Mouse (Mus musculus) MEL (cell line): ENCODE data around the gene Acsl5. TPM values are rescaled to one million over a fixed set of nuclear protein-coding genes. Genes with fewer than 3 reads are reported as not detected.

Source experiments
- DNase-seq: peaks from one replicate; pipeline ENCODE4 v3.0.0; 2011; ENCODE audit warnings: low read depth, low spot score
- H3K27ac ChIP-seq: 2 replicates; pipeline ENCODE4 v1.5.1; 2012; ENCODE audit warnings: low read depth, mild to moderate bottlenecking, control low read depth, low read length, moderate library complexity; ENCODE audit not compliant: control insufficient read depth
- H3K27me3 ChIP-seq, 2 experiments: fragments of 150-350 bp in 1 of 2; sonication (generic) in 1 of 2; 2 replicates each; pipeline ENCODE4 v1.6.1; 2012; ENCODE audit warnings: low read length in 2 of 2, mild to moderate bottlenecking in 2 of 2, improper control_type of control experiment in 1 of 2, moderate library complexity in 1 of 2; ENCODE audit not compliant: insufficient read depth in 2 of 2, control insufficient read depth in 1 of 2
- H3K36me3 ChIP-seq, 2 experiments: 2 replicates each; pipeline ENCODE4 v1.6.1; 2012 to 2014; ENCODE audit warnings: low read length in 2 of 2, improper control_type of control experiment in 1 of 2, inconsistent platforms in 1 of 2, mild to moderate bottlenecking in 1 of 2; ENCODE audit not compliant: insufficient read depth in 2 of 2, control insufficient read depth in 1 of 2
- H3K4me1 ChIP-seq, 2 experiments: fragments of 150-350 bp in 1 of 2; sonication (generic) in 1 of 2; 2 replicates each; pipeline ENCODE4 v1.6.1; 2012; ENCODE audit warnings: low read length in 2 of 2, improper control_type of control experiment in 1 of 2, mild to moderate bottlenecking in 1 of 2; ENCODE audit not compliant: insufficient read depth in 2 of 2, control insufficient read depth in 1 of 2
- H3K4me3 ChIP-seq, 2 experiments: fragments of 150-350 bp in 1 of 2; sonication (generic) in 1 of 2; 2 replicates each; pipeline ENCODE4 v1.5.1; 2012; ENCODE audit warnings: low read depth in 2 of 2, low read length in 2 of 2, mild to moderate bottlenecking in 2 of 2, moderate library complexity in 2 of 2, control low read depth in 1 of 2, improper control_type of control experiment in 1 of 2; ENCODE audit not compliant: control insufficient read depth in 1 of 2, insufficient read depth in 1 of 2
- H3K79me2 ChIP-seq: 2 replicates; pipeline ENCODE4 v1.6.1; 2012; ENCODE audit warnings: mild to moderate bottlenecking, low read length, moderate library complexity; ENCODE audit not compliant: control insufficient read depth, poor library complexity, insufficient read depth
- H3K9ac ChIP-seq: 2 replicates; pipeline ENCODE4 v1.6.1; 2012; ENCODE audit warnings: low read depth, mild to moderate bottlenecking, control low read depth, low read length, moderate library complexity; ENCODE audit not compliant: control insufficient read depth, poor library complexity, severe bottlenecking
- H3K9me3 ChIP-seq: fragments of 150-350 bp; sonication (generic); replicated peaks from 2 replicates; pipeline ENCODE4 v1.6.1; 2012; ENCODE audit warnings: mild to moderate bottlenecking, low read length, improper control_type of control experiment, moderate library complexity; ENCODE audit not compliant: insufficient read depth
- CTCF ChIP-seq, 3 experiments: IDR thresholded peaks in 2 of 3; conservative IDR thresholded peaks in 1 of 3; 2 replicates each; pipeline ENCODE4 v1.5.1; 2011 to 2012; ENCODE audit warnings: low read length in 3 of 3, low read depth in 2 of 3, mild to moderate bottlenecking in 2 of 3, improper control_type of control experiment in 1 of 3, inconsistent platforms in 1 of 3, mixed read lengths in 1 of 3, moderate library complexity in 1 of 3; ENCODE audit not compliant: control insufficient read depth in 1 of 3, insufficient read depth in 1 of 3, poor library complexity in 1 of 3, severe bottlenecking in 1 of 3
- ELF1 ChIP-seq: IDR thresholded peaks from 2 replicates; pipeline ENCODE4 v1.6.1; 2014; ENCODE audit warnings: low read depth, mild to moderate bottlenecking, inconsistent platforms, low read length, improper control_type of control experiment, moderate library complexity
- EP300 ChIP-seq, 2 experiments: IDR thresholded peaks; 2 replicates each; pipeline ENCODE4 v1.6.1; 2011; ENCODE audit warnings: improper control_type of control experiment in 2 of 2, low read length in 2 of 2, low read depth in 1 of 2, mild to moderate bottlenecking in 1 of 2
- ETS1 ChIP-seq: IDR thresholded peaks from 2 replicates; pipeline ENCODE4 v1.6.1; 2012; ENCODE audit warnings: low read depth, mild to moderate bottlenecking, inconsistent platforms, low read length, improper control_type of control experiment, moderate library complexity
- GABPA ChIP-seq: IDR thresholded peaks from 2 replicates; pipeline ENCODE4 v1.6.1; 2012; ENCODE audit warnings: low read depth, mild to moderate bottlenecking, inconsistent platforms, low read length, improper control_type of control experiment, moderate library complexity
- GATA1 ChIP-seq: IDR thresholded peaks from 2 replicates; pipeline ENCODE4 v1.6.1; 2011; ENCODE audit warnings: low read depth, low read length, improper control_type of control experiment
- HCFC1 ChIP-seq: IDR thresholded peaks from 2 replicates; pipeline ENCODE4 v1.6.1; 2012; ENCODE audit warnings: low read depth, mild to moderate bottlenecking, inconsistent platforms, low read length, improper control_type of control experiment, moderate library complexity
- JUND ChIP-seq: IDR thresholded peaks from 2 replicates; pipeline ENCODE4 v1.6.1; 2011; ENCODE audit warnings: low read depth, mild to moderate bottlenecking, improper control_type of control experiment, low read length
- MAZ ChIP-seq: IDR thresholded peaks from 2 replicates; pipeline ENCODE4 v1.6.1; 2012; ENCODE audit warnings: low read depth, mild to moderate bottlenecking, inconsistent platforms, low read length, improper control_type of control experiment
- MEF2A ChIP-seq: IDR thresholded peaks from 2 replicates; pipeline ENCODE4 v1.6.1; 2014; ENCODE audit warnings: low read depth, mild to moderate bottlenecking, inconsistent platforms, low read length, improper control_type of control experiment; ENCODE audit not compliant: poor library complexity, insufficient replicate concordance, severe bottlenecking; ENCODE audit errors: extremely low read depth
- MXI1 ChIP-seq: IDR thresholded peaks from 2 replicates; pipeline ENCODE4 v1.6.1; 2011; ENCODE audit warnings: mild to moderate bottlenecking, low read depth, low read length, improper control_type of control experiment
- MYC ChIP-seq: IDR thresholded peaks from 2 replicates; pipeline ENCODE4 v1.6.1; 2011; ENCODE audit warnings: low read depth, mild to moderate bottlenecking, low read length, improper control_type of control experiment, moderate library complexity
- NELFE ChIP-seq: IDR thresholded peaks from 2 replicates; pipeline ENCODE4 v1.6.1; 2011; ENCODE audit warnings: low read depth, low read length, improper control_type of control experiment
- NRF1 ChIP-seq: IDR thresholded peaks from 2 replicates; pipeline ENCODE4 v1.6.1; 2014; ENCODE audit warnings: low read depth, mild to moderate bottlenecking, inconsistent platforms, low read length, improper control_type of control experiment, moderate library complexity; ENCODE audit not compliant: poor library complexity, insufficient read depth, severe bottlenecking
- POLR2A ChIP-seq, 2 experiments: IDR thresholded peaks; 2 replicates each; pipeline ENCODE4 v1.6.1; 2011 to 2012; ENCODE audit warnings: low read length in 2 of 2, mild to moderate bottlenecking in 2 of 2, control low read depth in 1 of 2, improper control_type of control experiment in 1 of 2, low read depth in 1 of 2, moderate library complexity in 1 of 2; ENCODE audit not compliant: control insufficient read depth in 1 of 2, insufficient read depth in 1 of 2, poor library complexity in 1 of 2
- POLR2AphosphoS2 ChIP-seq: IDR thresholded peaks from 2 replicates; pipeline ENCODE4 v1.6.1; 2011; ENCODE audit warnings: low read length, improper control_type of control experiment
- POLR2AphosphoS5 ChIP-seq: IDR thresholded peaks from 2 replicates; pipeline ENCODE4 v1.6.1; 2012; ENCODE audit warnings: low read depth, borderline replicate concordance, mild to moderate bottlenecking, inconsistent platforms, low read length, moderate library complexity, mixed read lengths
- RAD21 ChIP-seq: IDR thresholded peaks from 2 replicates; pipeline ENCODE4 v1.6.1; 2011; ENCODE audit warnings: mild to moderate bottlenecking, low read depth, low read length, improper control_type of control experiment
- SIN3A ChIP-seq: IDR thresholded peaks from 2 replicates; pipeline ENCODE4 v1.6.1; 2012; ENCODE audit warnings: low read length, improper control_type of control experiment, inconsistent platforms
- TAL1 ChIP-seq: IDR thresholded peaks from 2 replicates; pipeline ENCODE4 v1.6.1; 2012; ENCODE audit warnings: mild to moderate bottlenecking, inconsistent platforms, low read length, moderate library complexity, mixed read lengths
- TBP ChIP-seq: IDR thresholded peaks from 2 replicates; pipeline ENCODE4 v1.8.0; 2011; ENCODE audit warnings: low read depth, low read length, improper control_type of control experiment
- TCF12 ChIP-seq: IDR thresholded peaks from 2 replicates; pipeline ENCODE4 v1.6.1; 2014; ENCODE audit warnings: low read depth, mild to moderate bottlenecking, inconsistent platforms, low read length, improper control_type of control experiment, moderate library complexity
- UBTF ChIP-seq: IDR thresholded peaks from 2 replicates; pipeline ENCODE4 v1.6.1; 2012; ENCODE audit warnings: low read depth, mild to moderate bottlenecking, inconsistent platforms, low read length, improper control_type of control experiment, moderate library complexity, borderline replicate concordance; ENCODE audit not compliant: insufficient read depth
- USF1 ChIP-seq: IDR thresholded peaks from 2 replicates; pipeline ENCODE4 v1.6.1; 2014; ENCODE audit warnings: low read depth, mild to moderate bottlenecking, inconsistent platforms, low read length, improper control_type of control experiment, moderate library complexity
- ZC3H11A ChIP-seq: IDR thresholded peaks from 2 replicates; pipeline ENCODE4 v1.6.1; 2012; ENCODE audit warnings: low read depth, mild to moderate bottlenecking, inconsistent platforms, low read length, improper control_type of control experiment
- ZKSCAN1 ChIP-seq: IDR thresholded peaks from 2 replicates; pipeline ENCODE4 v1.6.1; 2012; ENCODE audit warnings: low read depth, mild to moderate bottlenecking, inconsistent platforms, low read length, improper control_type of control experiment, moderate library complexity
- ZMIZ1 ChIP-seq: IDR thresholded peaks from 2 replicates; pipeline ENCODE4 v1.6.1; 2012; ENCODE audit warnings: low read depth, mild to moderate bottlenecking, inconsistent platforms, low read length, improper control_type of control experiment, moderate library complexity
- ZNF384 ChIP-seq: IDR thresholded peaks from 2 replicates; pipeline ENCODE4 v1.6.1; 2012; ENCODE audit warnings: low read depth, mild to moderate bottlenecking, inconsistent platforms, low read length, improper control_type of control experiment
- polyA plus RNA-seq, 2 experiments: library from polyadenylated mRNA; stranded (reverse) in 1 of 2; unstranded in 1 of 2; fragments of >175 nt in 1 of 2; fragments of >200 nt in 1 of 2; gene quantifications; 2 replicates each; pipeline versions ENCODE4 v1.2.1 to v1.2.4; 2012; ENCODE audit warnings: low replicate concordance in 2 of 2, low read depth in 1 of 2; ENCODE audit not compliant: insufficient read length in 2 of 2, insufficient read depth in 1 of 2, missing spikeins in 1 of 2
- total RNA-seq: library from RNA; depleted of rRNA; stranded (reverse); fragments of 300-350 nt; gene quantifications from 2 replicates; pipeline ENCODE4 v1.2.3, GENCODE M21; 2012

Gene Acsl5
- total and polyA plus RNA-seq, 3 experiments: 223 to 318 TPM; not detected in 1

DNA sequence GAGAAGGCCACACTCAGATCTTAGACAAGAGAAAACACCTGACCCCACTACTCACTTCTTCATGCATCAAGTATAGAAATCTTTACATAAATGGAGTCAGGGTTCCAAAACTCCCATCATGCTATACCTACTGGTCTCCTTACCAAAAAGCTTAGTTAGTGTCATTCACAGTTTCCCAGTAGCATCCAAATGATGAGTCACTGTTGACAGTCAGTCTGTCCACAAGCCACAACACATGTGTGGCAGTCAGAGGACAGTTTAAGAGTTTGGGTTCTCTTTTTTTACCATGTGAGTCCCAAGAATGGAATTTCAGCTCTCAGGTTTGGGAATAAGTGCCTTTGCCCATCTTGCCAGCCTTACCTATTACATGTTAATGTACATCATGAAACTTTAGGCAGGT is 37.2 kb downstream of the Acsl5 start:
- TF ChIP-seq ZNF384 (no peak), CTCF (IDR thresholded peaks at IDR 0.05 in 2 of 3, conservative IDR thresholded peaks at IDR 0.05 in 1 of 3; ENCODE audit: control insufficient read depth in 1 of 3, insufficient read depth in 1 of 3, low read depth in 2 of 3, low read length in 3 of 3, poor library complexity in 1 of 3, severe bottlenecking in 1 of 3) (no peak), TAL1 (no peak), MYC (0 out of 2 replicates have a peak, but pooled peaks have one; percentile 18), NRF1 (no peak), POLR2AphosphoS2 (no peak), TCF12 (no peak), JUND (no peak), MXI1 (peak; percentile 43; the same call in 1 of the 2 replicates)
- Histone ChIP-seq H3K9ac (no peak overlapping the region), H3K79me2 (no peaks in the 10 kb centered on the region), H3K4me3 (no peak overlapping the region), H3K27ac (no peak overlapping the region), H3K9me3 (no peaks in the 10 kb centered on the region), H3K4me1 (peaks cover 50 to 53% of the 10 kb centered on the region in 2 experiments), H3K27me3 (no peaks in the 10 kb centered on the region), H3K36me3 (peaks cover 72 to 82% of the 10 kb centered on the region in 2 experiments)
- peak; percentile 46 for DNase-seq

- Histone ChIP-seq H3K36me3 (peaks cover 67 to 80% of the 10 kb centered on the region in 2 experiments), H3K79me2 (no peaks in the 10 kb centered on the region), H3K4me3 (no peak overlapping the region), H3K9ac (no peak overlapping the region), H3K9me3 (no peaks in the 10 kb centered on the region), H3K27ac (peak overlapping the region; percentile 59; the same call in 1 of the 2 replicates), H3K4me1 (peaks cover 43 to 52% of the 10 kb centered on the region in 2 experiments), H3K27me3 (no peaks in the 10 kb centered on the region)
- DNase-seq: peak; percentile 54
- no peak for TF ChIP-seq ZNF384
- TF ChIP-seq GABPA: no peak
- TF ChIP-seq CTCF (IDR thresholded peaks at IDR 0.05 in 2 of 3, conservative IDR thresholded peaks at IDR 0.05 in 1 of 3; ENCODE audit: control insufficient read depth in 1 of 3, insufficient read depth in 1 of 3, low read depth in 2 of 3, low read length in 3 of 3, poor library complexity in 1 of 3, severe bottlenecking in 1 of 3): no peak; a peak in 1 of 6 replicates
- peak; percentile 86 for TF ChIP-seq SIN3A
- TF ChIP-seq MEF2A: no peak
- TF ChIP-seq POLR2AphosphoS2: peak; percentile 78
- TF ChIP-seq TBP: no peak
- TF ChIP-seq GATA1: peak; percentile 66; the same call in 1 of the 2 replicates
- peak; percentile 80 to 96 for TF ChIP-seq EP300 (IDR thresholded peaks at IDR 0.05; ENCODE audit: low read depth in 1 of 2, low read length in 2 of 2)
- no peak for TF ChIP-seq RAD21
- no peak for TF ChIP-seq ZC3H11A
- TF ChIP-seq ZMIZ1: 0 out of 2 replicates have a peak, but pooled peaks have one; percentile 7
- TF ChIP-seq NRF1: no peak
- TF ChIP-seq POLR2AphosphoS5: no peak
- peak; percentile 19; the same call in 1 of the 2 replicates for TF ChIP-seq TAL1
- no peak for TF ChIP-seq HCFC1
- TF ChIP-seq POLR2A (IDR thresholded peaks at IDR 0.05; ENCODE audit: control insufficient read depth in 1 of 2, insufficient read depth in 1 of 2, low read depth in 1 of 2, low read length in 2 of 2, poor library complexity in 1 of 2): peak in 1 of 2 experiments; percentile 30; a peak in 1 of 4 replicates
- TF ChIP-seq MAZ: no peak
- TF ChIP-seq ELF1: no peak; the same call in 1 of the 2 replicates
- TF ChIP-seq JUND: 0 out of 2 replicates have a peak, but pooled peaks have one; percentile 17
- TF ChIP-seq ETS1: peak; percentile 73
- peak; percentile 26; the same call in 1 of the 2 replicates for TF ChIP-seq NELFE
- no peak for TF ChIP-seq USF1
- TF ChIP-seq MYC: no peak
- TF ChIP-seq ZKSCAN1: no peak
- no peak for TF ChIP-seq UBTF
These were observed 39.0 kb downstream of the Acsl5 start for GRCm38 (mm10) chr19:55290621-55291270.
